Mouse (Mus musculus): ENCODE data around the gene Ckm. TPM values are rescaled to one million over a fixed set of nuclear protein-coding genes. Genes with fewer than 3 reads are reported as not detected.
A peak's percentile ranks its signal among the peaks of the same experiment; 100 is the strongest.

Ckm gene
- polyA plus RNA-seq, 1 experiment from 2014 or later: not detected

DNA sequence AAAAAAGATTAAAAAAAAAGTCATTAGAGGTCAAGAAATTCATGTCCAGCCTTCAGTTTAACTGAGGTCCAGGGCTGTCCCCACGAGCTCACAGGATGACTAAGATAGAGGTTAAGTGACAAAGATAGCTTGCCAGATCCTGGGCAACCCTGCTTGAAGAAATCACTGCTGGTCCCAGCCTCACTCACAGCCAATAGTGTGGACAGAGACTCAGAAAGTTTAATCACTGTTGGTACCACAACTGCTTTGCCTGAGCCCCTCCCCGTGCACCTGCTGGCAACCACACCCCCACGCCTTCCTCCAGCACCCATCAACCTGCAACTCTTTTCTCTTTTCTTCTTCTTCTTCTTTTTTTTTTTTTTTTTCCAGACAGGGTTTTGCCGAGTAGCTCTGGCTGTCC, 19.5 kb downstream of the Ckm start:
- WGBS: 74% methylated on average over 4 of the region's 4 CpGs
- no peaks in the 10 kb centered on the region for H3K9me3 ChIP-seq (replicated peaks)
- peaks cover 44% of the 10 kb centered on the region for H3K36me3 ChIP-seq
- H3K27me3 ChIP-seq (ENCODE audit: low read depth, poor library complexity, severe bottlenecking): peaks cover 37% of the 10 kb centered on the region
- H3K4me3 ChIP-seq: no peak overlapping the region
- H3K4me1 ChIP-seq: peaks cover 13% of the 10 kb centered on the region
- H3K27ac ChIP-seq: no peak overlapping the region
- no peak for DNase-seq (ENCODE audit: low spot score)

- Histone ChIP-seq H3K27ac (no peak overlapping the region), H3K4me1 (peaks cover 2% of the 10 kb centered on the region; the same call in 1 of the 2 replicates), H3K36me3 (peaks cover 67% of the 10 kb centered on the region), H3K4me3 (no peak overlapping the region), H3K9me3 (replicated peaks) (no peaks in the 10 kb centered on the region), H3K27me3 (ENCODE audit: low read depth, poor library complexity, severe bottlenecking) (peaks cover 14% of the 10 kb centered on the region; the same call in 1 of the 2 replicates)
- no peak for DNase-seq (ENCODE audit: low spot score)
- 73% methylated on average over 6 of the region's 6 CpGs for WGBS
Measured at GRCm38 (mm10) chr7:19426349-19426748, 21.8 kb downstream of the Ckm start.

GRCm38 (mm10) chr7:19426888-19427287, 22.3 kb downstream of the Ckm start:
- H3K4me1 ChIP-seq: no peaks in the 10 kb centered on the region
- H3K4me3 ChIP-seq: no peak overlapping the region
- H3K27me3 ChIP-seq (ENCODE audit: low read depth, poor library complexity, severe bottlenecking): peaks cover 10% of the 10 kb centered on the region; the same call in 1 of the 2 replicates
- H3K9me3 ChIP-seq (replicated peaks): no peaks in the 10 kb centered on the region
- H3K36me3 ChIP-seq: peaks cover 72% of the 10 kb centered on the region
- H3K27ac ChIP-seq: no peak overlapping the region
- DNase-seq (ENCODE audit: low spot score): no peak
- WGBS: 92% methylated on average over 6 of the region's 6 CpGs

GRCm38 (mm10) chr7:19427999-19428650, 23.5 kb downstream of the Ckm start:
- H3K27me3 ChIP-seq (ENCODE audit: low read depth, poor library complexity, severe bottlenecking): no peaks in the 10 kb centered on the region
- H3K4me1 ChIP-seq: no peaks in the 10 kb centered on the region
- DNase-seq (ENCODE audit: low spot score): no peak
- 80% methylated on average over 15 of the region's 15 CpGs for WGBS
- no peak overlapping the region for H3K4me3 ChIP-seq
- peaks cover 84% of the 10 kb centered on the region for H3K36me3 ChIP-seq
- H3K27ac ChIP-seq: no peak overlapping the region
- H3K9me3 ChIP-seq (replicated peaks): no peaks in the 10 kb centered on the region

DNA sequence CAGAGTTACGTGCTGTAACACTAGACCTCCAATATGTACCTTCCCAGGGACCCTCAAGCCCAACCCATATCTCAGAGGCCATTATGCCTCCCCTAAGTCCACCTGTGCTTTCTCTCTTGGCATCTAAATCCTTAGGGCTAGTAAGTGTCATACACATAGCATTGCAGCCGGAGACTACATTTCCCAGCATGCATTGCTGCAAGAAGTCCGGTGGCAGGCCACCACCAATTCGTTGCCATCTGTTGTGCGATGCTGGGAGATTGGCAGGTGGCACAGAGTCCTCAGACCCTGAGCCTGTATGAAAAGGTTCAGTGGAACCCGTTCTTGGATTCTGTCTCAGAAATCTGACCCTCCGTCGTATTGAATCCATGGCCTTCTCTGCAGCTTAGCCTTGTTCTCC, 25.1 kb downstream of the Ckm start:
- DNase-seq (ENCODE audit: low spot score): no peak
- Histone ChIP-seq H3K4me1 (no peaks in the 10 kb centered on the region), H3K4me3 (no peak overlapping the region), H3K36me3 (peaks cover 100% of the 10 kb centered on the region), H3K9me3 (replicated peaks) (no peaks in the 10 kb centered on the region), H3K27me3 (ENCODE audit: low read depth, poor library complexity, severe bottlenecking) (no peaks in the 10 kb centered on the region), H3K27ac (no peak overlapping the region)
- 73% methylated on average over 8 of the region's 8 CpGs for WGBS

GRCm38 (mm10) chr7:19430402-19430801, 25.8 kb downstream of the Ckm start:
- DNase-seq (ENCODE audit: low spot score): no peak
- no peaks in the 10 kb centered on the region for H3K9me3 ChIP-seq (replicated peaks)
- H3K27me3 ChIP-seq (ENCODE audit: low read depth, poor library complexity, severe bottlenecking): no peaks in the 10 kb centered on the region
- H3K4me1 ChIP-seq: no peaks in the 10 kb centered on the region
- no peak overlapping the region for H3K4me3 ChIP-seq
- peaks cover 100% of the 10 kb centered on the region for H3K36me3 ChIP-seq
- H3K27ac ChIP-seq: no peak overlapping the region
- 91% methylated on average over 6 of the region's 6 CpGs for WGBS

- Histone ChIP-seq H3K36me3 (peaks cover 100% of the 10 kb centered on the region), H3K4me3 (no peak overlapping the region), H3K9me3 (replicated peaks) (no peaks in the 10 kb centered on the region), H3K4me1 (no peaks in the 10 kb centered on the region), H3K27ac (no peak overlapping the region), H3K27me3 (ENCODE audit: low read depth, poor library complexity, severe bottlenecking) (no peaks in the 10 kb centered on the region)
- WGBS: 98% methylated on average over 2 of the region's 2 CpGs
- no peak for DNase-seq (ENCODE audit: low spot score)
Measured at GRCm38 (mm10) chr7:19432475-19432874, 27.9 kb downstream of the Ckm start.

DNA sequence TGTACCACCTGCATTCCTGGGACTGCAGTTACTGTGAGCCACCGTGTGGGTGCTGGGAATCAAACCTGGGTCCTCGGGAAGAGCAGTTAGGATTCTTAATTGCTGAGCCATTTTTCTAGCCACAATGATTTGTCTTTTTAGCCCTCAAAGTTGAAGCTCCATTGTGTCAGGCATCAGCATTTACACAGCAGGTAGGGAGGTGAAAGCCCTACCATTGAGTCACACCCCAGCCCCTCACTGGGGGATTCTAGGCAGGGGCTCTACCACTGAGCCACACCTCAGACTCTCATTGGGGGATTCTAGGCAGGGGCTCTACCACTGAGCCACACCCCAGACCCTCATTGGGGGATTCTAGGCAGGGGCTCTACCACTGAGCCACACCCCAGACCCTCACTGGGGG, 31.7 kb downstream of the Ckm start:
- DNase-seq (ENCODE audit: low spot score): no peak
- Histone ChIP-seq H3K36me3 (peaks cover 97% of the 10 kb centered on the region), H3K27ac (no peak overlapping the region), H3K4me1 (no peaks in the 10 kb centered on the region), H3K9me3 (replicated peaks) (no peaks in the 10 kb centered on the region), H3K27me3 (ENCODE audit: low read depth, poor library complexity, severe bottlenecking) (no peaks in the 10 kb centered on the region), H3K4me3 (no peak overlapping the region)
- WGBS: 97% methylated on average over 2 of the region's 2 CpGs

DNA sequence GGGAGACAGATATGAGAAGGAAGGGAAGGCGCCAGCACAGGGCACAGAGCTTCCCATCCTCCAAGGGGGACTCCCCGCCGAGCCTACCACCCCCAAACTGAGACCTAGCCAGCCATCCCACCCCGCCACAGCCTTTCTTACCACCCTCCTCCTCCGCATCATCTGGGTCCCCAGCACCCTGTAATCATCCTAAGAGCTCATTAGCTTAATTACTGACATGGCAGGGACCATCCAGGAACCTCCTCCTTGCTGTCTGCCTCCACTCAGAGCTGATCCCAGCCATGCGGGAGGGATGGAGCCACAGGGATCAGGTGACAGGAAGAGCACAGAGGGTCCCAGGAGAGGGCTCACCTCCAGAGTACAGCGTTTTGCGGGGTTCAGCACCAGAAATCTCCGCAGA, 32.5 kb downstream of the Ckm start:
- Histone ChIP-seq H3K27me3 (ENCODE audit: low read depth, poor library complexity, severe bottlenecking) (no peaks in the 10 kb centered on the region), H3K36me3 (peaks cover 97% of the 10 kb centered on the region), H3K9me3 (replicated peaks) (no peaks in the 10 kb centered on the region), H3K4me1 (no peaks in the 10 kb centered on the region), H3K27ac (no peak overlapping the region), H3K4me3 (no peak overlapping the region)
- DNase-seq (ENCODE audit: low spot score): no peak
- WGBS: 80% methylated on average over 9 of the region's 9 CpGs

- 89% methylated on average over 9 of the region's 9 CpGs for WGBS
- no peak overlapping the region for H3K4me3 ChIP-seq
- no peaks in the 10 kb centered on the region for H3K27me3 ChIP-seq (ENCODE audit: low read depth, poor library complexity, severe bottlenecking)
- no peaks in the 10 kb centered on the region for H3K9me3 ChIP-seq (replicated peaks)
- H3K36me3 ChIP-seq: peaks cover 92% of the 10 kb centered on the region
- no peak overlapping the region for H3K27ac ChIP-seq
- no peak for DNase-seq (ENCODE audit: low spot score)
- no peaks in the 10 kb centered on the region for H3K4me1 ChIP-seq
Measured at GRCm38 (mm10) chr7:19441448-19442091, 37.0 kb downstream of the Ckm start.

DNA sequence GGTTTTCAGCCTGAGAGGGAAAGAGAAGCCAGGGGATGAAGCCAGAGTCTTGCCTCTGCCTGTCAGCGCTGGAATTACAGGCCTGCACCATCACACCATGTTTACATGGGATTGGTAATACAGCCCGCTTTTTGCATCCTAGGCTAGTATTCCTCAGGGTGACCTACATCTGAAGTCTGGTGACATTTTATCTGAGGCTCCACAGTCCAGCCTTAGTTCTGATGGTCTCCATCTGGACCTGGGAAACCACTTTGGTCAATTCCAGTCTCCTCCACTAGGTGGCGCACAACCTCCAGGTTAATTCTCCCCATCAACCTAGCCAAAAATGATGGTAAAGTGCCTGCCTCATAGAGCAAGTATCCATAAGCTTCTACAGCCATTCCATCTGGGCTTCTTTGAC, 38.8 kb downstream of the Ckm start:
- H3K36me3 ChIP-seq: peaks cover 92% of the 10 kb centered on the region
- H3K9me3 ChIP-seq (replicated peaks): no peaks in the 10 kb centered on the region
- no peak overlapping the region for H3K27ac ChIP-seq
- peak; percentile 87 for DNase-seq (ENCODE audit: low spot score)
- H3K4me3 ChIP-seq: no peak overlapping the region
- no peaks in the 10 kb centered on the region for H3K4me1 ChIP-seq
- H3K27me3 ChIP-seq (ENCODE audit: low read depth, poor library complexity, severe bottlenecking): no peaks in the 10 kb centered on the region
- 41% methylated on average over 3 of the region's 3 CpGs for WGBS

GRCm38 (mm10) chr7:19444801-19445200, 40.2 kb downstream of the Ckm start:
- no peak overlapping the region for H3K27ac ChIP-seq
- H3K4me1 ChIP-seq: no peaks in the 10 kb centered on the region
- H3K27me3 ChIP-seq (ENCODE audit: low read depth, poor library complexity, severe bottlenecking): no peaks in the 10 kb centered on the region
- no peaks in the 10 kb centered on the region for H3K9me3 ChIP-seq (replicated peaks)
- H3K36me3 ChIP-seq: peaks cover 95% of the 10 kb centered on the region
- no peak overlapping the region for H3K4me3 ChIP-seq
- WGBS: 85% methylated on average over 12 of the region's 12 CpGs
- no peak for DNase-seq (ENCODE audit: low spot score)

DNA sequence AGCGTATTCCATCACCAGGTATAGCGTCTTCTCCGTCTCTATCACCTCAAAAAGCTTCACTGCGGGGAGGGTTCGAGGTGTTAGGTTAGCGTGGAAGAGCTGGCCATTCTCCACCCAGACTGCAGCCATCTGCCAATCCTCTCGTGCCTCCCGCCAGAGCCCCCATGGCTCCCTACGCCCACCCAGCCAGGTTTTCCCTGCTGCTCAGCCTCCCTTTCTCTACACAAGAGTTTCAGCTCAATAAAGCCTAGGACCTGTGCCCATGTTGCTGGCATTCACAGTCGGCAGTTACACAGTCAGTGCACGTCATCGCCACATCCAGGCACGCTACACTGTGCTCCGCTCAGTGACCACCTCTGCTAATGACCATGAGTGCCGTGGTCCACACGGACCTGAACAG, 43.1 kb downstream of the Ckm start:
- 92% methylated on average over 16 of the region's 16 CpGs for WGBS
- no peak overlapping the region for H3K4me3 ChIP-seq
- no peaks in the 10 kb centered on the region for H3K9me3 ChIP-seq (replicated peaks)
- H3K4me1 ChIP-seq: no peaks in the 10 kb centered on the region
- no peaks in the 10 kb centered on the region for H3K27me3 ChIP-seq (ENCODE audit: low read depth, poor library complexity, severe bottlenecking)
- peaks cover 95% of the 10 kb centered on the region for H3K36me3 ChIP-seq
- no peak for DNase-seq (ENCODE audit: low spot score)
- no peak overlapping the region for H3K27ac ChIP-seq
